Mouse (Mus musculus) MN1 (cell line): ENCODE measurements around the gene Srf.

ENCODE experiments used
- DNase-seq: peaks from one replicate; pipeline ENCODE4 v3.0.0-alpha.2; 2016; ENCODE audit warnings: low spot score

Gene Srf

DNA sequence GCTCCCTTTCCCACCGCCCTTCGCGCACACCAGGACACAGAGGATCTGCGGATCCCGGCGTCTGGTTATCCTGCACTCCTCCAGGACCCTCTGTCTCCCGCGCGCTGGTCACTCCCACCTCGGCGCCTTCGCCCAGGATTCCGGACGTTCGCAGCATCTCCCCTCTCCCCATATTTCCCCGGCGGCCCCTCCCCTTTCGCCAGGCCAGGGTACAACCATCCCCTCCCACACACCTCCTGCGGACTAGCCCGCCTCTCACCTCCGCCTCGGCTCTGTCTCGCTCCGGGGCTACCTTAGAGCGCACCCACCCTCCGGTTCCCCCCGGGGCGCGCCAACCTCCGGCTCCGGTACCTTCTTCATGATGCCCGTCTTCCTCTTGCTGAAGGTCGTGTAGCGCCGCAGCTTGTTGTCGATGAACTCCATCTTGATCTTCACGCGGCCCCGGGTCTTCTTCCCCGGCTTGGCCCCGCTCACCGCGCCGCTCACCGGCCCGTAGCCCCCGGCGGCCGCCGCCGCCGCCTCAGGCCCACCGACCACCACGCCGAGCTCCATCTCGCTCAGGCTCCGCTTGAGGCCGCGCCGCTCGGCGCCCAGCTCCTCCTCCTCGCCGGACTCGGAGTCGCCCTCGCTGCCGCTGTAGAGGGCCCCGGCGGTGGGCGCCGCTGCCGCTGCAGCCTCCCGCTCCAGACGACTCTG lies 850 bp downstream of the Srf start:
- peak; percentile 63 for DNase-seq

DNA sequence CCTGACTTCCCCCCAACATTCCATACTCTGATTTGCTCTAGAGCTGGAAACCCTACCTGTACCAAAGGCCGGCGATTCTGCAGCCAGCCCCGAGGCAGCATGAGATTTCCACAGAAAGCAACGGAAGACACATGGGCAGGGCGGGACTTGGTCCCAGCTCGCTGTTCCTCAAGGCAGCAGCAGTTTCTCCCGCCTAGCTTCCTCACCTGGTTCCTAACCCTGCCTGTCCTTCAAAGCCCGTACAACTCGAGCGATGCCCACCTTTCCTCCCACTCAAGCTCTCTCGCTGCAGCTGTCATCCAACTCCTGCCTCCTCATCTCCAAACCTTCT lies 1.4 kb downstream of the Srf start:
- peak; percentile 39 for DNase-seq

DNA sequence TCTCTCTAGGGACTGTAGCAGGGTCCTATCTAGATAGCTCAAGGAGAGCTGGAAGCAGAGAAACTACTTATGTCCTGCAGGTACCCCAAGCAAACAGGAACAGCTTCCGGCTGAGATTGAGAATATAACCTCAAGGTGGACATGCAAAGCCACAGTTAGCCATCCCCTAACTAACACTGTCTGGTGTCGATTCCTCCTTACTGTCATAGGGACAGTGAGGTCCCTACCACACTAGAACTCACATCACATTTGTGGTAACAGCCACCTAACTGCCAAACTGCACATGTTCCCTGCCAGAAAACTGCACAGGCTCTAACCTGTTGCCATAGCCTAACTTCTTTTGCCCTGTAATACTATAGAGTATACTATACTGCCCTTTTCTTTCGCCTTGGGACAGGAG lies 2.0 kb downstream of the Srf start:
- no peak for DNase-seq

DNA sequence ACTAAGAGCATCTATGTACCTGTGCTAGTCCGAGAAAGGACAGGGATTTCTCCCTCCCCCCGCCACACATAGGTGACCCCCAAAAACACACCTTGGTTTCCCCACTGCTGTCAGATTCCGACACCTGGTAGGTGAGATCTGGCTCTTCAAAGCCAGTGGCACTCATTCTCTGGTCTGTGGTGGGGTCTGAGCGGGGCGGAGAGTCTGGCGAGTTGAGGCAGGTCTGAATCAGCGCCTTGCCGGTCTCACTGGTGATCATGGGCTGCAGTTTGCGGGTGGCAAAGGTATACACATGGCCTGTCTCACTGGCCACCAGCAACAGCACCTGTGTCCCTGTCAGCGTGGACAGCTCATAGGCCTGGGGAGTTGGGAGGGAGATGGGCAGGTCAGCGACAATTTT lies 2.5 kb downstream of the Srf start:
- DNase-seq: peak; percentile 18

DNA sequence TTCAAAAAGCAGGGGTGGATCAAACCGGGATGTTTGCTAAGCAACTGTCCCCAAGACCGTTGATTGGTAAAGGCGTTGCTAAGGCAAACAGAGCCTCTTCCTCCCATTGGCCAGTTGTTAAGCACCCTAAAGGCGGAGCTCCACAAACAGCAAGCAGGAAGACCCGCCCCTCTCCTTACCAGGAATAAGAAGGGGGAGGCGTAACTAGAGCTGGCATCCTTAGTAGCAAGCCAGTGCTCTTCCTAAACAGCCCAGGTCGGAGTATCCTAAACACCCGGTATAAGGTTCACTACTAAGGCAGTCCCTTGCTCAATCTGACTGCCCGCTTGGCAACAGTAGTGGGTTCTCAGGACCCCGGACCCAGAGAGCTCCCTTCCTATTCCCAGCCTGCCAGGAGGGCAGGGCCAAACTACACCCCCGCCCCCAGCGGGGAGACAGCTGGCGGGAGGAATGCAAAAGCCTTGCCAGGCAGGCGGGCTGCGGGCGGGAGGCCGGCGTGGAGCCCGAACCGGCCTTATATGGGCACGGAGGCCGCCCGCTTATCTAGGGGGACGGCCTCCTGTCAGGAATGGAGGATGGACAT lies 3.0 kb downstream of the Srf start:
- DNase-seq: peak; percentile 98

DNA sequence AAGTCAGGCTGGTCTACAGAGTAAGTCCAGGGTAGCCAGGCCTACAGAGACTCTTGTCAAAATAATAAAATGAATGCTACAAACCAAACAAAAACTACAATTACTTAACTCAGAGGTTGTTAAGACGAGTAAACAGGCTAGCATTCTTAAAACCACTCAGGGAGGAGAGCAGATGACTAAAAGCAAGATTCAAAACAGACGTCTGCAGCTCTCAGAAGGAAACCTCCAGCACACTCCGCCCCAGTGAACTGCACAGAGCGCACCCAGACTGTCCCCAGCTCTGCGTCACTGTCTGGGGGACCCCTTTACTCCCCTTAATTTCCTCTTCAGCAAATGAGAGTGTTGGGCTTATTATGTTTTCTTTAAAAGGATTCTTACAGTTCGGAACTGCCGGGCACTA lies 3.8 kb downstream of the Srf start:
- DNase-seq: peak; percentile 30

DNA sequence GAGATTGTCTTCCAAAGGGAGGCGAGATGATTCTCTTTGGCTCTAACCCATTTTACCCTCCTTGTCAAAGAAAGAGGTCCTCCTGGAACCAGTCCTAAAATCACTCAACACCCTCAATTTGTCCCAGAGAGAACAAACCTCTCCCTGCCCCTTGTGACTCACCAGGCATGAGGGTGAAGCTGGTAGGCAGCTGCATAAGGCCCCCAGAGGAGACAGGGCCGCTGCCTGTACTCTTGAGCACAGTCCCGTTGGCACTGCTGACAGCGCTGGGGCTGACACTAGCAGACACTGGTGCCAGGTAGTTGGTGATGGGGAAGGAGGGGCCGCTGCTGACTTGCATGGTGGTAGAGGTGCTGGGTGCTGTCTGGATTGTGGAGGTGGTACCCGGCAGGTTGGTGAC lies 4.6 kb downstream of the Srf start:
- peak; percentile 72 for DNase-seq

DNA sequence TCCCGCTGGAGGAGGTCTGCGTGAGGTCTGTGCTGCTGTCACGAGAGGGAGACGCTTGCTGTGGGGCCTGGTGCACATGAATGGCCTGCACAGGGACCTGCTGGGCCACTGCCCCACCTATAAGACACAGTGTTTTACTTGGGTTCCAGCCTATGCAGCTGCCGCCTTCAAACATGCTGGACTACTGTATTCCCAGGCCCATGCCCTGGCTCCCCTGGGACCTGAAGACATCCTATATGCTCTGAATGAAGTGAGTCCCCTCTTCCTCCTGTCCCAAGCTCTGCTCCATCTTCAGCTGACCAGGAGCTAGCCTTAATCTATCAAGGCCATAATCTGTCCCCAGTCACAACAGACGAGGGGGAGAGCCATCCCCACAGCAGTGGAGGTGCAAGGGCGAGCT lies 5.1 kb downstream of the Srf start:
- peak; percentile 55 for DNase-seq

DNA sequence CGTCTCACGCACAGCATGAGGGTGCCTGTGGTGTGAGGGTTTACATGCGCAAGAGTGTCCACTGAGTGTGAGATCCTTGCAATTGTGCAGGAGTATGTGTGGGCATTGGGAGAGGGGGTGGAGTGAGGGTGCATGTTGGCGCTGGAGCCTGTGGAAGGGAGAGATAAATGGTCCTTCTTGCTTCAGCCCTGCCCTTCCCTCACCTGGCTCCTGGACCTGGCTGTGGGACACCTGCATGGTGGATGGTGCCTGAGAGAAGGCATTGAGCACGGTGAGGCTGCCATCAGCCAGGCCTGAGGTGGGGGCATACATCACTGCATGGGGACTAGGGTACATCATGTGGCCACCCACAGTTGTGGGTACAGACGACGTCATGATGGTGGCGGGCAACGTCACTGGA lies 6.3 kb downstream of the Srf start:
- DNase-seq: no peak

DNA sequence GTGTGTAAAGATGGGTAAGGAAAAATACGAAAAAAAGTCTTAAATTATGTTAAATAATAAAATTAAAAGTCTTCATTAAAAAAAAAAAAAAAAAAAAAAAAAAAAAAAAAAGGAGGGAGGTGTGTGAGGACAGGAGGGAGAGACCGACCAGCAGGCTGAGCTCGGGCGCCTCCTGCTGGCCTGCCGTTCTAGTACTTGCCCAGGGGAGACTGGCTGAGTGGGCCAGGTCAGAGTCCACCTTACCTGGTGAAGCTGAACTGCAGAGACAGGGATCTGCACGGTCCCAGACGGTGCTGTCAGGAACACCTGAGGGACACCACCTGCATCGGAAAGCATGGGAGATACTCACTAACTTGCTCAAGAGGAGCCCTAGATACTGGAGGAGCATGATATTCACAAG lies 6.8 kb downstream of the Srf start:
- DNase-seq: peak; percentile 71

DNA sequence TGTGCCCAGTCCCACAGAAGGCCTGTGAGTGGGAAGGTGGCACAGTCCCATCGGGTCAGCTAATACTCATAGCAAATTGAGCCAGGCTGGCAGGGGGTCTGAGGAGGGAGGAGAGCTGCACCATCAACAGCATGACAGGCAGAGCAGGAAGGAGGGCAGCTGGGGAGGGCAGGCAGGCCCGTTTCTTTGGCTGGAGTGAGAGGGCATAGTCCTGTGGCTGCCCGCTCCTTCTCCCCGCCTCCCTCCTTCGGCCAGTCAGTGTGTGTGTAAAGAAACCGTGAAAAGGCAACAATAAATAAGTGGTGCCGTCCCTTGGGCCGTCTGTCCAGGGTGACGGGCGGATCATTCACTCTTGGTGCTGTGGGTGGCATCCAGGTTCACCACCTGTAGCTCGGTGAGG lies 7.2 kb downstream of the Srf start:
- DNase-seq: no peak

DNA sequence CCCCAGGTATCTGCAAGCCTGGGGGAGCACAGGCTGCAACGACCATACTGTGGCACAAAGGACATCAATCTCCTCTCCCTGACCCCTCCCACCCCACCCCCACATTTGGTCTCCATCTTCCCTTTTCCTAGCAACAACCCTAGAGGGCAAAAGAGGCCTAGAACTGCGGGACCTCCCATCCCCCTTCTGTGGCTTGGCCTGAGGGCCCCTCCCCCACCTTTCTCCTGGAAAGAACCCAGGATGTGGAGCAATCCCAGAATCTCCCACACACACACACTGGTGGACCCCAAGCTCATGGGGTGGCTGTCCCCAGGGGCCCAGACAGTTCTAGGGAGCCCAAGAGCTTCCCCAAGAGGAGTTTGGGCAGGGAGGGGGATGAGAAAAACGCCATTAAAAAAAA lies 8.1 kb downstream of the Srf start:
- DNase-seq: peak; percentile 34

DNA sequence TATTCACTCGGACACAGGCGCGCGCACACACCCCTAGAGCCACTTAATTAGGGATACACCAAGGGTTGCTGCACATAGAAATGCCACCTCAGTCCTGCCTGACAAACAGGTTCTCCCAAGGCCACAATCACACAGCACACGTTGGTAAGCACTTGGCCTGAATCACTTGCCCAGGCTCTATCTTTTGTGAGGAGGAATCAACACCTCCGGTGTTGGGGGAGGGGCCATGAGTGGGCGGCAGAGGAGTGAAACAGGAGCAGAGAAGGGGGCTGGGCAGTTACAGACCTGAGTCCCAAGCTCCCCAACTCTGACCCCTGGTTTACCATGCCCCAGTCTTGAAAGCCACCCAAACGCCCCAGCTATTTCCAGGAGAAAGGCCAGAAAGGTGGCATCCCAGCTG lies 9.0 kb downstream of the Srf start:
- peak; percentile 40 for DNase-seq

DNA sequence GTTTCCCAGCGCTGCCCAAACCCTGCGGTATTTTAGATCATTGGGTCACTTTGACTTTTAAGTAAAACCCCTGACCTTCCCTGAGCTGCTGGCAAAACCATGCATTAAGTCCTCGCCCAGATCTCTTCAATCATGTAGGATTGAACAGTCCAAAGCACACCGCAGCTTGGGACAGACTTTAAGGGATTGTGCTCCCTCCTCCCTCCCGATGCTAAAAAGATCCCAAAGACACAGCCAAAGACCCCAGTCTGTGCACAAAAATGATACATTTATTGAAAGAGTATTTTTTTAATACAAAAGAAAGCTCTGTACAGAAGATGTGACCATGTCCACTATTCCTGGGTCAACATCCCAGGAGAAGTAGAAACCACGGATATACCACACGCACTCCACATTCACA lies 9.4 kb downstream of the Srf start:
- DNase-seq: no peak

DNA sequence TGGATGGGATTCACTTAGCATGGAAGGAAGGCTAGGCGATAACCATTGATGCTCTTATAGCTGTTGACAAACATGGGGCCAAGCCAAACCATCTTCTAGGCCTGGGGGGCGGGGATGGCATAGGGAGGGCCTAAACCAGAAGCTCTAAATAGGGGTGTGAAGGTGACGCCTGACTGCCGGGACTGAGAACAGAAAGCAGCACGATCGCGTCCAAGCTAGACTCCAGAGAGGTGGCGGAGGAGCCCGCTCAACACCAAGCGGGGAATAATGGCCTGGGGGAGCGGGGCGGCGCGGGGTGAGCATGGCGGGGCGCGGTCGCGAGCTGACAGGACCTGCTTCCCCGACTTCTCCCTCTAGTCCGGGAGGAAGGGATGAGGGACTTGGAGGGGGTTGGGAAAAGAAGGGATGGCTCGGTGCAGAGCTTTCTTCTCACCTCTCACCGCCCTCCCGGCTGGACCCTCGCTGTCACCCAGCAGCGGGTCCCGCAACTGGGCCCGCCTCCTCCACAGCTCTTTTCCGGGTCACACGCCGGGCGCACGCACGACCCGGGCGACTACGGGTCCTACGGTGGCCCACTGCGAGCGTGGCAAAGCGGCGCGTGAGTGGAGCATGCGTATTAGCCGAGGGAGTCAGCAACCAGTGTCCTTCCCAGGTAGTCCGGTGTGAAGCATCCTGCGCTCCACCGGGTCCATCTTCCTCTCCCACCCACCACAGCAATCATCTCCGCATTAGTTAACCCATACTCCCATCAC lies 10.0 kb downstream of the Srf start, which contains the start of gene Cul9:
Cul9 (minus strand) TSS at position 576 of the 752 bp plus-strand sequence.
- peak; percentile 87 for DNase-seq

DNA sequence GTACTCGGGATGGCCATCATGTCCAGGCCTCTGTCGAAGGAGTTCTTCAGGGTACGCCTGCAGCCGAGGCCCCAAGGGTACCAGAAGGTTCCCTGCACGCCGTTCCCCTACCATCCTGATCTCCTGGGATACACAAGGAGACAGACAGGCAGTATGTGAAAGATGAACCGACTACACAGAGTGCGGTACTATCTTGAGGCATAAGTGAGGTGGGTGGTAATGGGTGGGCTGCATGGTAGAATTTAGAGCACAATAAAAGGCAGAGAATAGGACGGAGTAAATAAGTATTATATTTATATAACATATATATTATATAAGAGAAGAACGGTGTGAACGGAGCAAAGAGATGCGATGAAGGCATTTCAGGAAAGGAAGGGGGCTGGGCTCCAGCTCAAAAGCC lies 12.3 kb downstream of the Srf start:
- DNase-seq: no peak

DNA sequence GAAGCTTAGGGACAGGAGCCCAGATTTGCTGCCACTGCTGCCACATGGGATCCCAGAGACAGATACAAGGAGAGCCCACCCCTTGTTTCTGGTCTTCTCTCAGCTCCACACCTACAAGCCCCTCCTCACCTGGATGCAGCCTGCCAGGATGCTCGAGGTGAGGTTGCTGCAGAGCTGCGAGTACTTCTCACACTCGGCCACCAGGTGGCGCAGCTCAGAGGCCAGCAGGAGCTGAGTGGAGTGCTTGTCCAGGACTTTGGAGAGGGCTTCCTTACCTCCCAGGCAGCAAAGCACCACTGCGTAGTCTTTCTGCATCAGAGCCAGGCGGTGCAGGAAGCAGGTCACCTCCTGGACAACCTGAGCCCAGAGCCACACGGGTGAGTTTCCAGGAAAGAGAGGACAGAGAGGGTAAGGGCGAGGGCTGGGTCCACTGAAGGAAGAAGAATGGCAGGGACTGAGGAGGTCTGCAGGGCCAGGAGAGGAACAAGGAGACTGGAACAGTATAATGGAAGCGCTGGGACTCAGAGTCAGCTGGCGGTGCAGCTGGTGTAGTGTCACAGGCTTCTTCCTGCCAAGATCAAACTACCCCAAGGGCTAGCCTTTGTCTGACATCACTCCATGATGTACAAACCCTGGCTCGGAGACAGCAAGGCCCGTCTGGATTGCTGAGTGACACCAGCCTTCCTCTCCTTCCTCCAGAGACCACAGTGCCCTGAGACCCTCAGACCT lies 30.2 kb downstream of the Srf start:
- peak; percentile 74 for DNase-seq

DNA sequence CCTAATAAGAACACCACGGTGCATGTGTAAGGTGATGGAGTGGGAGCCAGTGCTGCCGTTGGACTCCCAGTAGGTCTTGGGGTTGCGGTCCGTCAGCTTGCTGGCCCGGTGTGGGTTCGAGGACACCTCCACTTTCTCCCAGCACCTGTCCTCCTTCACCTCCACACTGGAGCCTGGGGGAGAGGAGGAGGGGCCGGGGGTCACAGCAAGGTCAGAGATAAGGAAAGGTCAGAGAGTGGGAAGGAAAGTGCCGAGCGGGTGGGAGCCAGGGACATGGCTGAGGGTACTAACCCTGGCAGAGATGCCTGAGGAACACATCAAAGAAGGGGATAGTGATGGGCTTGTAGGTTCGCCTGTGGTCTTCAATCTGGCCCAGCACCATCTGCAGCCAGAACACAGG lies 30.9 kb downstream of the Srf start:
- no peak for DNase-seq

DNA sequence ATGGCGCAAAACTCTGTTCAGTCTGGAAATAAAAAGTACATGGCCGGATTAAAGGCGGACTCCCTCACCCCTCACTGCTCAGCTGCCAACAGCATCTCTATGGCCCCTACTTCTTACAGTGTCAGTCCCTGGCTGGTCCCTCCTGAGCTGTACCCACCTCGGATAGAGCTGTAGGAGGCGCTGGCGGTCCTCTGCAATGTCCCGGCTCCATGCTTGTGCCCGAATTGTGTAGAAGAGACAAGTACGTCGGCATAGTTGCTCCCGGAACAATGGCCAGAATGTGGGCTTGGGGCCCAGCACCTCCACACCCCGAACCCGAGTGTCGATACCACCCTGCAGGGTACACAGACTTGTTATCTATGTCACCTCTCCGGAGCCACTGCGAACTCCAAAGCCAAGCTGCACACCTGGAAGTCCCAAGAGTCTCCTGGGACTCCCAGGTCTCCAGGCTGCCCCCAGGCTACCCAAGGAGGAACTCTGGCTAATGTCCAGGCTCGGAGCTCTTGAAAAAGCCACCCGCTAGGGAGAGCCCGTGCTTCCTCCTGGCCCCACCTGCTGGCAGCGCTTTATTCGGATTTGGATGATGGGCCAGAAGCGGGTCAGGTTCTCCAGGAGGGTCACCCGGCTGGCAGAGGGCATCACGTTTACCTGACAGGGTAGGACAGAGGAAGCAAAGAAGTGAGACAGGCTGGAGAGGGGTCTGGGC lies 33.9 kb downstream of the Srf start:
- no peak for DNase-seq

DNA sequence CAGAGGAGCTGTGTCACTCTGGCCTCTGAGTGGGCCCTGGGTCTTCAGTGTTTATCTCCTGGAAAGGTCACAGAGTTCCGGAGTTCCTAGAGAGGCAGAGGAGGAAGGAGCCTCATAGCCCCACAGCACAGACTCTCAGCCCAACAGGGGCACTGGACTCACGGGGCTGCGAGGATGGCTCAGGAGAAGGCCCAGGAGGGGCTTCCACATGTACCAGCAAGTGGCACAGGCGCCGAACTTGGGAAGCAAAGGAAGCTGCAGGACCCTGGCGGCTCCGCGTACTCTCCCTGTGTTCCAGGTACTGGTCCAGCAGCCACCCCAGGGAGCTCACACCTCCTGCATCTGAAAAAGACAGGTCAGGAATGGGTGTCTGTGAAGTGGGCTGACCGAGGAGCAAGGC lies 34.8 kb downstream of the Srf start:
- DNase-seq: no peak

DNA sequence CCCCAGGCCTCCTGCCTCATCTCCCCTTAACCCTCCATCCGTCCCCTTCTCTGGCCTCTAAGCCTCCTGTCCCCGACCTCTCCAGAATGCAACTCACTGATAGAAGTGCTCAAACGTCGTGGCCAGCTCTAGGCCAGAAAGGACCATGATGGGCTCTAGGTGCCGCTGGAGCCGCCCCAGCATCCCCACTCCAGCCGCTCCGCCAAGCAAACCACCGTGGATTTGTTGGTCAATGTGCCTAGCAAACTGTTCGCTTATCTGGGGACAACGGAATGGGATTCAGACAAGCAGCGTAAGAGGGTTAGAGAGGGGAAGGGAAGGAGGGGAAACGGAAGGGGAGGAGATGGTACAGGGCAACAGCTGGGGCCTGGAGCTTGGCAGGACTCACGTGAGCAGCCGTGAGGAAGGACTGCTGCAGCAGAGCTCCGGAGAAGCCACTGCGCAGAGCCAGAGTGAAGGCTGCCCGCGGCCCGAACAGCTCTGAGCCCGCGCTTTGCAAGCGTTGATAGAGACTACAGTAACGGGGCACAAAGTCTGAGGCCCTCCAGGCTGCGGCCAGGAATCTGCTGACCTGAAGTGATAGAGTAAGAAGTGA lies 35.5 kb downstream of the Srf start:
- no peak for DNase-seq

DNA sequence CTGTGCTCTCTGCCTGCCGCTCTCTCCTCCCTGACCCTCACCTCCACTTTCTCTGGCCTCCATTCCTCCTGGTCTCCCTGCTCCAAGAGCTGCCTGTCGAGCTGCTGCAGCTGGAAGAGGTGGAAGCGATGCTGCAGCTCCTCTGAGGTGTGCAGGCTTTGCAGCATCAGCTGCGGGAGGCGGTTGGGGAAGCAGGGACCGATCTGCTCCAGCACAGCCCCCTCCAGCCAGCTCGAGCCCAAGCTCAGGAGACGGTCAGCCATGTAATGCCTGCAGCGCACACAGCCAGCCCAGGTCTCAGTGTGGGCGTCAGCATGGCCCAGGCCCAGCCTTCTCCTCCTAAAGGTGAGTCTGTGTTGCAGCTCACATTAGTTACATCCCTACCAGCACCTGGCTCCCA lies 36.0 kb downstream of the Srf start:
- DNase-seq: no peak
